Mouse (Mus musculus) kidney, embryonic 16.5 days (tissue): ENCODE data around the gene Ugt2a1. TPM values are rescaled to one million over a fixed set of nuclear protein-coding genes. Genes with fewer than 3 reads are reported as not detected.
A peak's percentile ranks its signal among the peaks of the same experiment; 100 is the strongest.
"Not testable (repeated sequence)": the region's sequence is repeated elsewhere in the genome, so short reads cannot be mapped to it uniquely, and the experiment has no call there.

Experiments used
- ATAC-seq: fragments of 200-750 bp; cut with Nextera tagmentation; 2 replicates; pipeline ENCODE4 v1.8.0; 2017; ENCODE audit warnings: moderate TSS enrichment; ENCODE audit not compliant: low FRiP score, low TSS enrichment
- H3K27ac ChIP-seq: fragments of 300-500 bp; sonication (generic); 2 replicates; pipeline ENCODE4 v1.5.1; 2014; ENCODE audit warnings: low read length
- H3K27me3 ChIP-seq: fragments of 300-500 bp; sonication (generic); 2 replicates; pipeline ENCODE4 v1.6.1; 2014; ENCODE audit warnings: low read length, control low read depth, mixed read lengths; ENCODE audit not compliant: insufficient read depth
- H3K36me3 ChIP-seq: fragments of 300-500 bp; sonication (generic); 2 replicates; pipeline ENCODE4 v1.6.1; 2014; ENCODE audit warnings: low read length, control low read depth, mixed read lengths; ENCODE audit not compliant: insufficient read depth
- H3K4me1 ChIP-seq: fragments of 300-500 bp; sonication (generic); 2 replicates; pipeline ENCODE4 v1.6.1; 2014; ENCODE audit warnings: low read length, control low read depth, mixed read lengths; ENCODE audit not compliant: insufficient read depth
- H3K4me2 ChIP-seq: fragments of 300-500 bp; sonication (generic); replicated peaks from 2 replicates; pipeline ENCODE4 v1.6.1; 2014; ENCODE audit warnings: low read depth, low read length
- H3K4me3 ChIP-seq: fragments of 300-500 bp; sonication (generic); 2 replicates; pipeline ENCODE4 v1.5.1; 2014; ENCODE audit warnings: mild to moderate bottlenecking, low read length
- H3K9ac ChIP-seq: fragments of 300-500 bp; sonication (generic); replicated peaks from 2 replicates; pipeline ENCODE4 v1.6.1; 2014; ENCODE audit warnings: low read length
- H3K9me3 ChIP-seq: fragments of 300-500 bp; sonication (generic); 2 replicates; pipeline ENCODE4 v1.6.1; 2016; ENCODE audit warnings: low read length, control low read depth
- WGBS: fragments of 180-500 bp; shearing (Covaris S2); extraction: QIAGEN DNeasy Blood & Tissue Kit; methylation state at CpG from one replicate; pipeline ENCODE4 v1.1.7; 2014; 5-methylcytosine and 5-hydroxymethylcytosine counted together
- polyA plus RNA-seq: library from polyadenylated mRNA; unstranded; fragments of >200 nt; fragmentation: Nextera tagmentation; extraction: Ambion mirVana; gene quantifications from 2 replicates; pipeline ENCODE4 v1.2.1, GENCODE M21; 2015

Ugt2a1 gene
- not detected in 2 replicates for polyA plus RNA-seq

DNA sequence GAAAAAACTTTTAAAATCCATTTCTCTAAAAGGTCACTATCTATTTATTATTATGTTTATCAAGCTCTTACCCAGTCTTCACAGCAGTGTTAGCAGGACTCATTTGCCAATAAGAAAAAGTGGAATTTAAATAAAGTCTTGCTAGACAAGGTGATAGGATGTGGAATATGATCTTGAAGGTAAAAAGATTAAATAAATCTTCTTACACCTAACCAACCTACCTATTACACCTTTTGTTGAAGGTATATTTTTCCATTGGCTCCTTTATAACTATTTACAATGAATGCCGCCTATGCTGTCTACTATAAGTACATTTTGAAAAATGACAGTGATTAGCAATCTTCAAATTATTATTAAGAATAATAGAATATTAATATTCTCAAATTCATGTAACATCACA lies at the start of gene Ugt2a1:
Gene Ugt2a1 (minus strand): TSS at position 101 of the 400 bp plus-strand sequence.
- no peak within 1 kb of the TSS for H3K27ac ChIP-seq
- no peak within 1 kb of the TSS for H3K4me2 ChIP-seq
- no peak for ATAC-seq
- H3K4me3 ChIP-seq, result no peak within 1 kb of the TSS
- H3K9me3 ChIP-seq, result no peaks in the 10 kb centered on the region
- no peak within 1 kb of the TSS for H3K9ac ChIP-seq
- WGBS, result 85% methylated on average over 1 of the region's 1 CpGs
- H3K27me3 ChIP-seq, result no peaks in the 10 kb centered on the region
- H3K36me3 ChIP-seq, result no peaks in the 10 kb centered on the region
- no peaks in the 10 kb centered on the region for H3K4me1 ChIP-seq

GRCm38 (mm10) chr5:87538111-87538510 lies 47.4 kb upstream of the Ugt2a1 start, which contains the start of gene Sult1b1:
Sult1b1 (minus strand) TSS chr5:87538195.
- Histone ChIP-seq H3K9me3 (no peaks in the 10 kb centered on the region), H3K27ac (peak within 1 kb of the TSS; percentile 35; the same call in 1 of the 2 replicates), H3K4me2 (no peak within 1 kb of the TSS), H3K27me3 (no peaks in the 10 kb centered on the region), H3K36me3 (no peaks in the 10 kb centered on the region), H3K4me1 (0 out of 2 replicates have a peak, but pooled peaks cover 6% of the 10 kb centered on the region), H3K4me3 (no peak within 1 kb of the TSS), H3K9ac (no peak within 1 kb of the TSS)
- 67% methylated on average over 2 of the region's 2 CpGs for WGBS
- ATAC-seq, result peak; percentile 37; the same call in 1 of the 2 replicates

- WGBS, result 38% methylated on average over 4 of the region's 4 CpGs
- no peak overlapping the region for H3K9ac ChIP-seq
- H3K27me3 ChIP-seq, result no peaks in the 10 kb centered on the region
- H3K4me3 ChIP-seq, result no peak overlapping the region
- H3K27ac ChIP-seq, result peak overlapping the region; percentile 59; the same call in 1 of the 2 replicates
- H3K4me1 ChIP-seq, result 0 out of 2 replicates have a peak, but pooled peaks cover 6% of the 10 kb centered on the region
- peak; percentile 97 for ATAC-seq
- H3K9me3 ChIP-seq, result no peaks in the 10 kb centered on the region
- no peak overlapping the region for H3K4me2 ChIP-seq
- H3K36me3 ChIP-seq, result no peaks in the 10 kb centered on the region
These were observed 45.4 kb upstream of the Ugt2a1 start for GRCm38 (mm10) chr5:87535994-87536644.

GRCm38 (mm10) chr5:87532288-87532687 lies 41.6 kb upstream of the Ugt2a1 start:
- Histone ChIP-seq H3K27ac (peak overlapping the region; percentile 58; the same call in 1 of the 2 replicates), H3K27me3 (no peaks in the 10 kb centered on the region), H3K4me2 (no peak overlapping the region), H3K36me3 (no peaks in the 10 kb centered on the region), H3K4me1 (0 out of 2 replicates have a peak, but pooled peaks cover 6% of the 10 kb centered on the region), H3K4me3 (no peak overlapping the region), H3K9me3 (no peaks in the 10 kb centered on the region), H3K9ac (no peak overlapping the region)
- WGBS, result 46% methylated on average over 2 of the region's 2 CpGs
- ATAC-seq, result peak; percentile 86

- not testable (repeated sequence) for H3K36me3 ChIP-seq, H3K4me2 ChIP-seq, H3K9me3 ChIP-seq, H3K4me1 ChIP-seq, H3K27me3 ChIP-seq, ATAC-seq, H3K9ac ChIP-seq, H3K4me3 ChIP-seq, H3K27ac ChIP-seq
- WGBS, result 98% methylated on average over 2 of the region's 2 CpGs
These were observed 32.9 kb upstream of the Ugt2a1 start for GRCm38 (mm10) chr5:87523561-87523960.

DNA sequence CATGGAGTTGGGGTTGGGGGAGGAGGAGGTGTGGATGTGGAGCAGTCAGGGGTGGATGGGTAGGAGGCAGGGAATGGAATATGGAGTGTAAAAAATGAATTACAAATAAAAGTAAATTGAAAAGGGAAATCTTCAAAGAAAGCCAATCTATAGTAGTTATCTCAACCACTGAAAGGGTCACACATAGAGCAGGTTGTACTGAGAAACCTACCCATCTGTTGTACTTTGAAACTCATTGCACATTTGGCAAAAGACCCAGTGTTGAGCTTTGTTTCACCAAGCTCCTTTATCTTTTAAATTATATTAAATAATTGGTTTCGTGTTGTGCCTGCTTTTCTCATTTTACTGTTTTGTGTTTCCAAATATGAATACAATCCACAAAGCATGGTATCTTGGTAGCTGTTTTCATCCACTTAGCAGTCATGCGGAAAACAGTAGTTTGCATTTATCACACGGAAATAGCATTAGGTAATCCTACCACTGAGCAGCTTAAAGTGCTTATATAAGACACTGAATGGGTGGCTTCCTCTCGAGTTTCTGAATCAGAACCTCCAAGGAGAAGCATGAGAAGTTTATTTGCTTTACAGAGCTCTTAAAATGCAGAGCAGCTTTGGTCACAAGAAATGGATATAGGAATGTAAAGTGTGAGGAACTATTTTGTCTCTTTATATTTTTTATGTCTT lies 15.2 kb upstream of the Ugt2a1 start:
- Histone ChIP-seq H3K36me3 (no peaks in the 10 kb centered on the region), H3K4me2 (no peak overlapping the region), H3K27me3 (no peaks in the 10 kb centered on the region), H3K27ac (no peak overlapping the region), H3K4me3 (no peak overlapping the region), H3K9me3 (no peaks in the 10 kb centered on the region), H3K4me1 (no peaks in the 10 kb centered on the region), H3K9ac (no peak overlapping the region)
- no peak for ATAC-seq
- WGBS, result 59% methylated on average over 4 of the region's 4 CpGs

DNA sequence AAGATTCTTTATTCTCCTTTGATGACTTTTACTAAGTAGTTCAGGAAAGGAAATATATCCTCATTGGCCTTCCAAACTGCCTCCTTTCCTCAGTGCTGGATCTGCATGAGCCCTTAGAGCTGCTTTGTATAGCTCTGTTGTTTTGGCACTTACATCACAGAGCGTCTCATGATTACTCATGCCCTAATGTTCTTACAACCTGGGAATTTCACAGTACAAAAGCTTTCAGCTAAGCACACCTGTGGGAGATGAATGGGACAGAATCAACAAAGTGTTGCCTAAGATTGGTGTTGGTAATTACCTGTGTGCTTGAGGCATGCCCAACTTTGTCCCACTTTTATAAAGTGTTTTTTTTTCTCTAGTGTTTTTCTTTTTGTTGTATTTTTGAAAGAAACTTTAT lies 12.0 kb upstream of the Ugt2a1 start:
- no peaks in the 10 kb centered on the region for H3K9me3 ChIP-seq

GRCm38 (mm10) chr5:87499341-87499740 lies 8.7 kb upstream of the Ugt2a1 start:
- H3K9me3 ChIP-seq, result no peaks in the 10 kb centered on the region
- ATAC-seq, result no peak
- no peak overlapping the region for H3K9ac ChIP-seq
- no peaks in the 10 kb centered on the region for H3K36me3 ChIP-seq
- H3K4me1 ChIP-seq, result no peaks in the 10 kb centered on the region
- no peak overlapping the region for H3K4me2 ChIP-seq
- H3K27me3 ChIP-seq, result no peaks in the 10 kb centered on the region
- no peak overlapping the region for H3K4me3 ChIP-seq
- H3K27ac ChIP-seq, result no peak overlapping the region

More for the DNA sequence above, 12.0 kb upstream of the Ugt2a1 start:
- WGBS, result 57% methylated on average over 1 of the region's 1 CpGs
- Histone ChIP-seq H3K27ac (no peak overlapping the region), H3K4me1 (no peaks in the 10 kb centered on the region), H3K4me3 (no peak overlapping the region), H3K36me3 (no peaks in the 10 kb centered on the region), H3K4me2 (no peak overlapping the region), H3K9ac (no peak overlapping the region), H3K27me3 (no peaks in the 10 kb centered on the region)
- no peak for ATAC-seq

DNA sequence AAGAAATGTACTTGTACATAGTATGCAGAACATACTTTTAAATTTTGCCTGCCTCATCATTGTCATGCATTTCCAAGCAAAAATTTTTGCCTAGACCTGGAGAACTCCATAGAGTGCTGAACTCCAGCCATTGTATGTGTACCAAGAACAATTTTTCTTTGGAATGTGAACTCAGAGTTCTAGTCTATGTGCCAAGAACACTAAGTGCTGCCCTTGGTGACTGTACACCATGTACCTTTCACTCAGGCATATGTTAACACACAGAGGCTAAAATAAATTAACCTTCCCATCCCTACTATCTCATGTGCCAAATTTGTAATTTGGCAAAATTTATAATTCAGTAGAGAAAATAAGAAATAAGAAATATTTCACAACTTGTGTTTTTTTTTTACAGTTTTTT lies 8.3 kb upstream of the Ugt2a1 start:
- Histone ChIP-seq H3K9ac (no peak overlapping the region), H3K4me1 (no peaks in the 10 kb centered on the region)
- ATAC-seq, result no peak

DNA sequence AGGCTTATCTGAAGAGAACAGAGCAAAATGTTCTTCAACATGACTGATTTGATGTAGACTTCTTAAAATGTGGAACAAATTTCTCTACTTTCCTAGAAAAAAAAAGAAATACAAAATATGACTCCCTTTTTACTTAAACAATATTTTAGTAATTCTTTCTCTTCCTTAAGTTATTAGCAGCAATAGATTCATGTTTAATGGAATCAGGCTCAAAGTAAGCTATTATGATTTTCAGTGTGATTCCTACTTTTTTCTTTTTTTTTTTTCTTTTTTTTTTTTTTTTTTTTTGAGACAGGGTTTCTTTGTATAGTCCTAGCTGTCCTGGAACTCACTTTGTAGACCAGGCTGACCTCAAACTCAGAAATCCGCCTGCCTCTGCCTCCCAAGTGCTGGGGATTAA lies 4.0 kb downstream of the Ugt2a1 start, which contains the start of gene Gm43638:
Gene Gm43638 (minus strand): TSS at position 101 of the 400 bp plus-strand sequence.
- not testable (repeated sequence) for ATAC-seq, H3K36me3 ChIP-seq, H3K9ac ChIP-seq, H3K4me2 ChIP-seq, H3K9me3 ChIP-seq, H3K4me1 ChIP-seq, H3K4me3 ChIP-seq, H3K27me3 ChIP-seq, H3K27ac ChIP-seq
- WGBS, result 95% methylated on average over 1 of the region's 1 CpGs

More for the DNA sequence above, 8.3 kb upstream of the Ugt2a1 start:
- Histone ChIP-seq H3K4me3 (no peak overlapping the region), H3K9me3 (no peaks in the 10 kb centered on the region), H3K27ac (no peak overlapping the region), H3K4me2 (no peak overlapping the region), H3K36me3 (no peaks in the 10 kb centered on the region), H3K27me3 (no peaks in the 10 kb centered on the region)
